Comparison of ENCODE assay signal across 10 mouse cellular contexts in the genomic region with DNA sequence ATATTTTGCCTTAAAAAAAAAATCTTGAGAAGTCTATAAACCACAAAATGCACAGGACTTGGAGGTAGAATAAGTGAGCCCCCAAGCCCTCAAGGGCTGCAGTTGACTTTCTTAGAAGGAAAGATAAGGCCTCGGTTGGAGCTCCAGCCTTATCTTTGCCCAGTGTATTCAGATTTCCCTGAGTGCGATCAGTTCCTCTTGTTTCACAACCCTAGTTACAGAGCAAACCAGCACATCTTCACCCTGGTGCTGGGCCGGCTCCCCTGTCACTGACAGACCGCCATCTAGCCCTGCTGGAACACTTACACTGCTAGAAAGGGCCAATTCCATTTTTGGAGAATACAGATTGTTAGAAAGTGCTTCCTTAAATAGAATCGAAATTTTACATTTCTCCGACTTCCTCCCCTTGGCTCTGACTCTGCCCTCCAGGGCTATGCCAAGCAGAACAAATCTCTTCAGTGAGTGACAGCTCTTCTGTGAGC.
DNase-seq lines count a peak whose midpoint lies in the region; ATAC-seq and TF ChIP-seq lines count a peak whose summit lies in the region.
"Had no signal": no experiment of that assay in that cellular context is flagged by ENCODE, and none has a peak within 500 bp of the region (broad histone marks: within the 10 kb centered on the region; RNA-seq: fewer than 3 reads in every experiment).

No protein-coding gene starts in this region.

- H3K27me3 ChIP-seq in heart, embryonic 11.5 days (ENCODE audit: control insufficient read depth, insufficient read depth, low read length): no peaks in the 10 kb centered on the region
- H3K27me3 ChIP-seq in liver, adult 2 months (ENCODE audit: control insufficient read depth, insufficient read depth, low read length): no peaks in the 10 kb centered on the region
- H3K27me3 ChIP-seq: hindbrain, embryonic 13.5 days had no signal

- no peaks in the 10 kb centered on the region for H3K79me2 ChIP-seq in liver, adult 2 months (ENCODE audit: control insufficient read depth, insufficient read depth, low read length)

- TF ChIP-seq POLR2A in liver, adult 2 months (IDR thresholded peaks at IDR 0.05; ENCODE audit: extremely low read depth, insufficient read depth, low read length): no peak

- H3K4me3 ChIP-seq in heart, embryonic 11.5 days (ENCODE audit: low read depth, low read length): no peak overlapping the region
- H3K4me3 ChIP-seq in liver, adult 2 months (ENCODE audit: insufficient read depth, low read depth, low read length): no peak overlapping the region
- H3K4me3 ChIP-seq: erythroblast, embryonic 14.5 days; hindbrain, embryonic 13.5 days had no signal

- no peak overlapping the region for H3K4me2 ChIP-seq in heart, embryonic 11.5 days
- H3K4me2 ChIP-seq: hindbrain, embryonic 13.5 days had no signal

- no peaks in the 10 kb centered on the region for H3K9me3 ChIP-seq in heart, embryonic 11.5 days (replicated peaks; ENCODE audit: control insufficient read depth, low read length)
- H3K9me3 ChIP-seq: hindbrain, embryonic 13.5 days had no signal

- ATAC-seq in heart, embryonic 11.5 days (replicated peaks; ENCODE audit: insufficient number of reproducible peaks, low FRiP score, low TSS enrichment): no peak

- peaks cover 54% of the 10 kb centered on the region for H3K4me1 ChIP-seq in heart, embryonic 11.5 days (ENCODE audit: control insufficient read depth, insufficient read depth, low read length)
- peaks cover 8% of the 10 kb centered on the region for H3K4me1 ChIP-seq in liver, adult 2 months (ENCODE audit: control insufficient read depth, insufficient read depth, low read length)

- peak overlapping the region; percentile 80 for H3K27ac ChIP-seq in heart, embryonic 11.5 days (ENCODE audit: low read depth, low read length)
- H3K27ac ChIP-seq in liver, adult 2 months (replicated peaks; ENCODE audit: insufficient read depth, low read depth, low read length): no peak overlapping the region; the same call in 1 of the 2 replicates
- H3K27ac ChIP-seq: hindbrain, embryonic 13.5 days had no signal

- no peak for TF ChIP-seq CTCF in liver, adult 2 months (IDR thresholded peaks at IDR 0.05; ENCODE audit: low read depth, low read length)

- DNase-seq in heart, adult 11 months: no peak
- peak; percentile 33 for DNase-seq in right cerebral cortex, adult 18-20 months
- DNase-seq in right cerebral cortex, postnatal 36 days (ENCODE audit: low spot score in 2 of 2): no peak
- DNase-seq in liver, adult 2 months (ENCODE audit: extremely low read depth, low read depth, low spot score): peak; percentile 12
- no peak for DNase-seq in adrenal gland, adult 2 months
- no peak for DNase-seq in thymus, postnatal 10 days (ENCODE audit: low spot score in 2 of 2)
- DNase-seq in spleen, adult 12 weeks (ENCODE audit: low spot score): no peak

- H3K9ac ChIP-seq in heart, embryonic 11.5 days (ENCODE audit: low read depth, low read length): no peak overlapping the region
- no peak overlapping the region for H3K9ac ChIP-seq in liver, adult 2 months (ENCODE audit: low read depth, low read length)
- H3K9ac ChIP-seq: hindbrain, embryonic 13.5 days had no signal

- no peaks in the 10 kb centered on the region for H3K36me3 ChIP-seq in heart, embryonic 11.5 days (ENCODE audit: control insufficient read depth, insufficient read depth, low read length)
- no peaks in the 10 kb centered on the region; the same call in 1 of the 2 replicates for H3K36me3 ChIP-seq in liver, adult 2 months (ENCODE audit: control insufficient read depth, insufficient read depth, low read length)

- 36% methylated on average over 6 of the region's 6 CpGs for whole genome bisulfite sequencing in heart, embryonic 11.5 days (ENCODE audit: insufficient replicate concordance)
- 78% methylated on average over 6 of the region's 6 CpGs for WGBS in liver, adult 2 months

Comparison
In these comparisons a context has a peak if more than half of its experiments do, and no peak if none do; other contexts are left out.
1. DNase-seq: peak in right cerebral cortex, adult 18-20 months (single experiment) and liver, adult 2 months (single experiment); none in heart, adult 11 months (single experiment), right cerebral cortex, postnatal 36 days (0 of 2), adrenal gland, adult 2 months (single experiment), thymus, postnatal 10 days (0 of 2) and spleen, adult 12 weeks (single experiment).